Mouse (Mus musculus) heart, postnatal 25 days (tissue): ENCODE measurements around the gene Tspyl3. TPM values are rescaled to one million over a fixed set of nuclear protein-coding genes. Genes with fewer than 3 reads are reported as not detected.
"Not testable (repeated sequence)": the region's sequence is repeated elsewhere in the genome, so short reads cannot be mapped to it uniquely, and the experiment has no call there.

Experiments
- DNase-seq: peaks from one replicate; pipeline ENCODE4 v3.0.0; 2022; ENCODE audit warnings: low spot score
- intact Hi-C: fragments of 180-260 bp; cut with DNase I; formaldehyde crosslinking; loops from one replicate; pipeline ENCODE4 v1.15.1; 2025
- total RNA-seq, 2 experiments: library from RNA; stranded (reverse); gene quantifications; 2 replicates each; pipeline ENCODE4 v1.2.3; 2021

The Tspyl3 gene
- 1 to 10 TPM; 1.4 to 1.5 TPM for total RNA-seq

DNA sequence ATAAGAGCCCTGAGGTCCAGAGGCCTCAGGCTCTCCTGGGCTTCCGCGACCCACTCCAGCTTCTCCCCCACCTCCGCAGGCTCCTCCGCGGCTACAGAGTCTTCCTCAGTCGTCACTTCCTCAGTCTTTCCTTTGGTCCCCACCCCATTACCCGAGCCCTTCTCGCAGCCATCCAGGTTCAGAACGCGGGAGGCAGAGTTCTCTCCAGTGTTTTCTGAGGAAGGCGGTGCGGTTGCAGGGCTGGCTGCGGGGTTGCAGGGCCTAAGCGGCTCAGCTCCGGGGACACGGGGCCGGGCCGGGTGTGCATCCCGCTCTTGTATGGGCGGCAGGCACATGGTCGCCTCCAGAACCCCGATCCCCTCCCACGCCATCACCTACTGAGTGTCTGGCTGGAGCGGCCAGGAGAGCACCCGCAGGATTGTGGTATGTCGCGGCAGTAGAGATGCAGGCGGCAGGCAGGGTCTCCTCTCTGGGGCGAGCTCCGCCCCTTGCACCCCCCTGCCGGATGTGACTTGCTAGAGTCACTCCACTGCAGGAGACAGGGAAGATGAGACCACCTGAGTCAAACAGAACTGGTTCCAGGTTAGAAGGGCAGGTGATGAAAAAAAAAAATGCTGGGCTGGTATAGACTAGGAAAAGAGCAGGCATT is at the start of gene Tspyl3:
TSS of gene Tspyl3 (minus strand) at position 496 of the 649 bp plus-strand sequence.
- peak; percentile 13 for DNase-seq
- intact Hi-C loops: no loop called here

DNA sequence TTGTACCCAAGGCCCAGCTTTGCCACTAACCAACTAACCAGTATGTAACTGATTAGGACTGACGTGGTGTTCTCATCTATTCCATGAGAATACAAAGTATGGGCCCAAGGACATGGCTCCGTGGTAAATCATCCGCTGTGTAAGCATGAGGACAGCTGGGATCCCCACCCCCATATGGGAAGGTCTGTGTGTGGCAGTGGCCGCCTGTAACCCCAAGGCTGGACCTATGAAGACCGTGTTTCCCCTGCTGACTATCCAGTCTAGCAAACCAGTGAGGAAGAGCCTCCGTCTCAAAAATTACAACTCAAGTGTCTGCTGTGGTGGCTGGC is 49.6 kb upstream of the Tspyl3 start:
- intact Hi-C loops: no loop called here
- DNase-seq: no peak

DNA sequence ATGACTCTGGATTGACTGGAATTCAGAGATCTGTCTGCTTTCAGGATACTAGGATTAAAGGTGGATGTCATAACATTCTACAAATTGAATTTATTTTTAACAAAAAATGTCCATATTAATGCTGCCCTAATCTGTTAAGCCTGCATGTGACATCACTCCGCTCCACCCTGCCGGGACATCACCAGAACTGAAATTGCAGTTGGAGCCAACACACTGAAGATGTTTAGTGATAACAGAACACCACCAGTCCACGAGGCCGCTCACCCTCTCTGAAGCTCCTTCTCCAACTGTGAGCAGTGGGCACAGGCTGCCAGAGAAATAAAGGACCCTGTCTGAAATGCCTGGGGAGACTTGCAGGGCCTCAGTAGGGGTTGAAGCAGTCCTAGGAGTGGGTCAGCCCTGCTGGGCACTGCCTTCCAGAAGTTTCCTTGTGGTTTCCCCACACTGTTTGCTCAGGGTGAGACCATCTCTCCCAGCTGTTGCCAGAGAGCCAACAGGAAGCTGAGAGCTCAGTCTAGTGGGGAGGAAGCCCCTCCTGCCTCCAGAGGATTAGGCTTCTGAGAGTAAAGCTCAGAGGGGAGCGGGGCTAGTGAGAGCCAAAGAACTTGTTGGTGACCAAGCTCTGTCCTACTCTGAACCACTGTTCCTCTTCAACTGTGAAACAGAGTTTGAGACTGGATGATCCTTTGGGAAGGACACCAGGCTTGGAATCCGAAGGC is 49.1 kb upstream of the Tspyl3 start:
- intact Hi-C loops, DNase-seq: not testable (repeated sequence)

DNA sequence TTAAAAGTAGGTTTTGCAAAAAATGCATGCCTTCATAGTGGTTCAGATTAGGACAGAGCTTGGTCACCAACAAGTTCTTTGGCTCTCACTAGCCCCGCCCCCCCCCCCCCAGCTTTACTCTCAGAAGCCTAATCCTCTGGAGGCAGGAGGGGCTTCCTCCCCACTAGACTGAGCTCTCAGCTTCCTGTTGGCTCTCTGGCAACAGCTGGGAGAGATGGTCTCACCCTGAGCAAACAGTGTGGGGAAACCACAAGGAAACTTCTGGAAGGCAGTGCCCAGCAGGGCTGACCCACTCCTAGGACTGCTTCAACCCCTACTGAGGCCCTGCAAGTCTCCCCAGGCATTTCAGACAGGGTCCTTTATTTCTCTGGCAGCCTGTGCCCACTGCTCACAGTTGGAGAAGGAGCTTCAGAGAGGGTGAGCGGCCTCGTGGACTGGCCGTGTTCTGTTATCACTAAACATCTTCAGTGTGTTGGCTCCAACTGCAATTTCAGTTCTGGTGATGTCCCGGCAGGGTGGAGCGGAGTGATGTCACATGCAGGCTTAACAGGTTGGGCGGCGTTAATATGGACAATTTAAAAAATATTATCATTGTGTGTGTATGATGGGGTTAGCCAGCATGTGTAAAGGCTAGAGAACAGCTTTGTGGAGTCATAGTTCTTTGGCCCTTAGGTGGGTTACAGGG is 45.1 kb upstream of the Tspyl3 start:
- intact Hi-C loops, DNase-seq: not testable (repeated sequence)

DNA sequence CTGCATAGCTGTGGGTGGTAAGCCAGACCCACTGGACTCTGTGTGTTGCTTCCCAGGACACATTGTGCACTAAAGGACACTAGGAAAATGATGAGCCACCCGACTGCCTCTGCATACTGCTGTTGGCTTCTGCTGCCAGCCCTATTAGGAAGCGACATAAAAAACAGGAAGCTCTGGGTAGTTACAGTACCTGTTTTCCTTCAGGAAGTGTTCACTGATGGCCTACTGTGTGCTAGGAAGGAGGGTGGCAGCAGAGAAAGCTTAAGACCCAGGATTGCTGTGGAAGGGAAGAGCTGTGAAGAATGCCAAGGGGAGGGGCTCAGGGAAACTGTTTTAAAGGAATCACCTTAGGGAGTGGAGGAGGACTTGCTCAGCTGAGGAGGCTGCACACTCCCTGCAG is 42.1 kb upstream of the Tspyl3 start:
- no peak for DNase-seq
- intact Hi-C loops: no loop called here

DNA sequence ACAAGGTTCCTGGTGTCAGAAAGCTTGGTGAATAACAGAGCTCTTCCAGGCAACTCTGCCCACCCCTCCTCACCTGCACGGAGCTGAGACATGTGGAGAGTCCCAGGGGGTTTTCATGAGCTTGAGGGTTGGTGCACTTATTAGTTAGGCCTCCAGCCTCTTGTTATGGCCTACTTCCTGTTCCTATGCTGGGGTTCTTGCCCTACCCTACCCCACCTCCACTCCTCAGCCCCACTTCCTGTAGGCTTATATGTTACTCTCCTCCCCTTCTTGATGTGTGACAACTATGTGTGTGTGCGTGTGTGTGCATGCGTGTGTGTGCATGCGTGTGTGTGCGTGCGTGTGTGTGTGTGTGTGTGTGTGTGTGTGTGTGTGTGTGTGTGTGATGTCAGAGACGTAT is 37.8 kb upstream of the Tspyl3 start:
- intact Hi-C loops: no loop called here
- no peak for DNase-seq

DNA sequence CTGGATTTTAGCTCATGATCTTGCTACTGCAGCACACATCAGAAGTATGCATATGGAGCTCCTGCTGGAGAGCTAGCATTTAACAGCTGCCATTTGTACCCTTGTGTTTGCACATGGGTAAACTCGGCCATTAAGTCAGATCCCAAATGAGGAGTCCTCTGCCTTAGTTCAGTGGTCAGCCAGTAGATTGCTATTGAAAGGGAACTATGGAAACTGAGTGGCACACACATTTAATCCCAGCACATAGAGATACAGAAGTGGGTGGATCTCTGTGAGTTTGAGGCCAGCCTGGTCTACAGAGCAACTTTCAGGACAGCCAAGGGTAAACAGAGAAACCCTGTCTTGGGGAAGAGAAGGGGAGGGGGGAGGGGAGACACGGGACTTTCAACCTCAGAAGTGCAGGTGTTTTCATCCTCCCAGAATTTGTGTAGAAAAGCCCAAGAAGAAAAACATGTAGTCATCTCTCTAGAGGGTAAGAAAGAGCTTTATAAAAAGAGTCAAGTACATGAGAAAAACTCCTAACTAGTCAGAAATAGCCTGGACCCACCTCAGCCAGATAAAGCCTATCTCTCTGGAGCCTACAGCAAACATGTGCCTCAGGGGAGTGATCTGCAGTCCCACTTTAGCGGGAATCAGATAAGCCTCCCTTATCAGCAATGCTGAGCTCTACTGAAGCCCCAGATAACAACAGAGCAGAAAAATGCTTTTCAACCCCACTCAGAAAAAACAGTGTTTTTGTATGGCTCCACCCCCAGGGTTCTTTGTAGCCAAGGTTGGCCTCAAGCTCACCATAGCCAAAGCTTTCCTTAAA is 34.8 kb upstream of the Tspyl3 start:
- no peak for DNase-seq
- intact Hi-C loops: no loop called here

DNA sequence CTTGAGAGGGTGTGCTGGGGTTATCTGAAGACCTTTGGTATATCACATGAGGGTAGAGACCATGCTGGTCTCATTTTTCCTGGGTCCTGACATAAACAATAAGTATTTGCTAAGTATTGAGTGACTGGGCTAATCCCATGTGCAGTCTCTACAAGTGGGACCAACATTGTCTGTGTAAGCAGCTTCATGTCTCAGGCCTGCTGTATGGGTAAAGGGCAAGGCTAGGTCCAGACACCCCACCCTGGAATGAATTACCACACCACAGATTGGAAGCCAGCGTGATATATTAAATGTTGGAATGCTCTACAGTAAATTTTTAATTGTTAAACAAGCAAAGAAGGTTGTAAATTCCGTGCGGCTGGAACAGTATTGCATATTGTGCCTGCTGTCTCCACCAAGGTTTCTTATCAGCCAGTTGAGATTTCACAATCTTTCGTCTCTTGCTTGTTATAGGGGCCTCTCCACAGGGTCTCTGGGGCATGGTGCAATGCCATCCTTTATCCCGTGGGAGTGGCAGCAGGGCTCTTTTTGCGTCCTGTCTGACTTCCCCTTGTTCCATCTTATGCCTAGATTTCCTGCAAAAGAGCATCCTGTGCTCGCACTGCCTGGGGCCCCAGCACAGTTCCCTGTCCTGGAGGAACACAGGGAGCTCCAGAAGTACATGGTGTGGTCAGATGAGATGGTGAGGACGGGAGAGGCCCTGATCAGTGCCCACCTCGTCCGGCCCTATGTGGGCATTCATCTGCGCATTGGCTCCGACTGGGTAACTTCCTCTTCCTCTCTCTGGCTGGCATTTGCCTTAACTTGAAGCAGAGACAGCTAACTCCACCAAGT is 34.0 kb upstream of the Tspyl3 start:
- intact Hi-C loops: no loop called here
- DNase-seq: no peak

DNA sequence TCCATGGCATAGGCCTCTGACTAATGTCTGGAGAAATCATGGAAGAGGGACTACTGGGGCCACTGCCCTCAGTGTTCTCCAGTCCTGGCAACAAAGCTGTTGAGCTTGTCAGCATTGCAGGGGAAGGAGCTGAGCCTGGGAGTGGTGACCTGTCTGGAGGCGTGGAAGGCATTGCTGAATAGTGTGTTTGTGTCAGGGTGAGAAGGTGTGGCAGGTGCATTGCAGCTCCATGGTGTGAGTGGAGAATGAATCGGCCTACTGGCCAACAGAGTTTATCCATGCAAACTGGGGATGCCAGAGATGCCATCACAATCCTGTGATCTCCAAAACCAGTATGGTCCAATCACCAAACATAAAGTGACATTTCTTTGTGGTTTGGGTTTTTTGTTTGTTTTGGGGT is 31.4 kb upstream of the Tspyl3 start:
- intact Hi-C loops: no loop called here
- no peak for DNase-seq

DNA sequence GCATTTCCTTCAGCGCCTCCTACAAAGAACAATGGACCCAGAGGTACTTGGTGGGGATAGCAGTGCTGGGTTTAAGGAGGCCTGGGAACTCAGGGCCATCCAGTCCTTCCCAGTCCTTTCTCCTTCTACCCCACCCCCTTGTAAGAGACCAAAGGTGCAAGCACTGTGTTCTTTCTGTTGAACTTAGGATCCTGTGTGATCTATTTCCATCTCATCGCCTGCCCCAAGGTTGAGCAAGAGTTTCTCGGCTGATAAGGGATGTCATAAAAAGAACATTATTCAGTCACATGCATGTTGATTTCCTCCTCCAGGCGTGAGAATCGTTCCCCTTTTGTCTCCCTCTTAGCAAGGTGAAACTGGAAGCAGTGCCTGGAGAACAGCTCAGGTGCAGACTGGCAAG is 24.5 kb upstream of the Tspyl3 start:
- DNase-seq: no peak
- intact Hi-C loops: no loop called here

DNA sequence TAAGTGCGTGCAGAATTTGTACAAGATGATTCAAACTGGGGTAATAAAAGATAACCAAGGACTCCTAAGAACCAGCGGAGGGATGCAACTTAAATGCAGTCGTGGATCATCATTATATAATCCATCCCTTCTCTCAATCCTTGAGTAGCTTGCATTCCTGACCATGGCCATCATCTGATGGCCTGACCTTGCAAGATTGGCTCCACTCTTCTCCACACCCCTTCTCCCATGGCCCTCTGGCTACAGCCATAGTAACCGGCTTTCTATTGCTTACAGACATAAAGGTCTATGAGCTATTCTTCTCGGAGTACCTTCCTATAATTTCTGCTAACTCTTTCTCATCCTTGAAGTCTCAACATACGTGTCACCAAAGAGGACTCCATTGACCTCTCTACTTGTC is 16.9 kb upstream of the Tspyl3 start:
- DNase-seq: no peak
- intact Hi-C loops: loop anchor here (2.0 to 5.0 kb wide), 2 partner anchors 80 to 103 kb away; partner anchors contain the start of genes Asxl1 and Tm9sf4

DNA sequence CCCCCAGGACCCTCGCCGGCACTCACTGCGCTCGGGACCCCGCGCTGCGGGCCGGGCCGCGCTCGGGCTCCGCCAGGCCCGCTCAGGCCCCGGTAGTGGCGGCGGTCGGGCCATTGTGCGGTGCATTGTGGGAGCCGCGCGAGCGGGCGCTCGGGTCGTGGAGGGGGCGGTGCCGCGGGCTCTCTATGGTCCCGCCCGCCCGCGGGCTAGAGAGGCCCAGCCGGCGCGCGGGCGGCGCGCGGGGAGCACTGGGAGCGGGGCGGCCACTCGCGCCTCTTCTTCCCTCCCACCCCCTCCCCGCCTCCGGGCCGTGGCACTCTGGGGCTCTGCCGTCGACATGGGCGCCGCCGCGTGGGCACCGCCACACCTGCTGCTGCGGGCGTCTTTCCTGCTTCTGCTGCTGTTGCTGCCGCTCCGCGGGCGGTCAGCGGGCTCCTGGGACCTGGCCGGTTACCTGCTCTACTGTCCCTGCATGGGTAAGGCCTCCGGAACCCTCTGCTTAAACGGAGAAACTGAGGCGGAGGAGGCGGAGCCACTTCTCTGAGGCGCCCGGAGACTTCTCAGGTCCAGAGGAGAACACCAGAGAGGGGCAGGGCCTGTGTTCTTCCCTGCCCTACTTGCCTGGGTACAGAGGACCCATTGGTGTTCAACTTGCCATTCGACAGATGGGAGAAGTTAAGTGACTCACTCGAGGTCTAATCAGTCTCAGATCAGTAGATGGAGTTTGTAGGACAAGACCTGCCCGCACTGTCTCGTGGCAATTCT is 16.2 kb upstream of the Tspyl3 start, which contains the start of the genes Plagl2 and Pofut1:
TSS of gene Plagl2 (minus strand) at position 177 of the 765 bp plus-strand sequence.
TSS of gene Pofut1 (plus strand) at position 284 of the 765 bp plus-strand sequence.
- intact Hi-C loops: loop anchor here (2.0 to 5.0 kb wide), 2 partner anchors 79 to 103 kb away; partner anchors contain the start of genes Asxl1 and Tm9sf4

DNA sequence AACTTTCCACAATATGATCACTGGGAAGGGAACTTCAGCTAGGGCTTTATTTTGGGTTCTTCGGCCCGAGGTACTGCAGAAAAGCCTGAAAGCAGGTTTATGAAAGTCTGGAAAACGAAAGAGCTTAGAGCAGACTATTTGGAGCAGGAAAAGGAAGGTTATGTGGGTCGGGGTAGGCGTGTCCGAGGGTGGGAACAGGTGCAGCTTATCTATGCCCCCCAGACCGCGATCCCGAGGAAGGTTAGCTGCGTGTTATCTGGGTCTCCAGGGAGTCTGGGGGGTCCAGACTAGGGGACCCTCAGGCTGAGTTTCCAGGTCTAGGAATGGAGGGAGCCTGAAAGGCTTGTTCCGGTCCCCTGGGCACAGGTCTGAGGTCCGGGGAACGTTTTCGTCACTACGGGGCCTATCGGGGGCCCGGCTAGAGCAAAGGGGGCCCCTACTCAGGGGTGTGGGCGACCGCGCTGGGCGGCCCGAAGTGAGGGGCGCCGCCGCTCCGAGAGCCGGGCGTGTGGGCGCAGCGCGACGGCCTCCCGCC is 15.5 kb upstream of the Tspyl3 start:
- intact Hi-C loops: loop anchor here (5.0 kb wide), 1 partner anchor 78 kb away; the partner anchor contains the start of gene Tm9sf4

More for the DNA sequence above, 16.2 kb upstream of the Tspyl3 start, which contains the start of the genes Plagl2 and Pofut1:
- DNase-seq: peak; percentile 83

DNA sequence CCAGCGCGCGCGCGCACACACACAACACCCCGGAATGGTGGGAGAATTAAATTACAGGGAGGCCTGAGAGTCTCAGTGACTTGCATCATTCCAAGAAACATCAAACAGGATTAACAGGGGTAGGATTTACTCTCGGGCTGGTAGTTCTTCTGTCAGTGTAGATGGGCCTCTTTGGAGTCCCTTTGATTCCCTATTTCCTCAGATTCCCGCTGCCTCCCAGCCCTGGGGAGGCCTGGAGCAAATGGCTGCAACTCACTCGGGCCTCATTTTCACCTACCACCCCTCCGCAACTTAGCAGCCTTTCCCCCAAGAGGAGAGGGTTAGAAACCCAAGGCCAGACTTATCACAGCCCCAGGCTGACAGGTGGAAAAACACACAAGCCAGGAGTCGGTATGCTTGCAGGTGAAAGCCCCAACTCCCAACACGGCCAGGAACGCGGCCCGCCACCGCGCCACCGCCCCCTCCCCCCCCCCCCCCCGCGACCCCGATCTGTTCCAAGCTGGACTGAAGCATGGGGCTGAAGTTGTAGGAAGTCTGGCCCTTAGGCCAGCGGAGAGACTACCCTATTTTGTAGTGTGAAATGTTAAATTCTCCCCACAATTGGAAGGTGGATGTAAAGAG is 14.7 kb upstream of the Tspyl3 start:
- intact Hi-C loops: loop anchor here (2.0 to 5.0 kb wide), 2 partner anchors 51 to 78 kb away; partner anchors contain the start of genes Kif3b and Tm9sf4
- DNase-seq: no peak

More for the DNA sequence above, 15.5 kb upstream of the Tspyl3 start:
- no peak for DNase-seq

DNA sequence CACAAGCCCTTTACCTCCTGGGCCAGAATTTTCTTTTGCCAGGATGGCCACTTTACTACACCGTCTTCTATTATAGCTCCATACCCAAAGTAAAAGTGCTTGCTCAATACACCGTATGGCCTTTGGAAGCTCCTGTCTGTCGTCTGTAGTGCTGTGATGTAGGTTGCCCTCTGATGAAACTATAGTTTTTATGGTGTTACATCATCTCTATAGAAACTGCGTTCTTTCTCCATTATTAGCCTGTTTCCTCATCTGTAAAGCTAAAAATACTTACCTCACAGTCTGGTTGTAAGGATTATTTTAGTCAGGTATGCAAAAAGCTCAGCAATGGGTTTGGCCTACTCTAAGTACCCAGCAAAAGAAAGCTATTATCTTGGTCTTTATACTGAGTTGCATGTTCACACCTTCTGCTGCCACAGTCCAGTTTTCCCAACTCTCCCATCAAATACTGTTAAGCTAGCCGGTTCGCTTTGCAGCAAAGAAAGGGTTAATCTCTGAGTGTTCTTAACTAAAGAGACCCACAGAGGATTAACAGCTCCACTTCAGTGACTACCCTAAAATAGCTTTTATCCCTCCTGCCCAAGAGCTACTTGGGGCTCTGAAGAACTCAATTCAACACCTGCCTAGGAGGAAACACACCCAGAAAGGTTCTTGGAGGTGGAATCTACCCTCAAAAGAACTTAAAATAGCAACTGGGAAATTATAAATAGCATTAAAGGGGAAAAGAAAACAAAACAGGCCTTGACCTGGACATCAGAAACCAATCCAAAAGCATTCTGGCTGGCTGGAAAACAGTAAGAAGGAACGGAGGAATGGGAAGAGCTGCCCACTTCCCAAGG is 14.0 kb upstream of the Tspyl3 start:
- no peak for DNase-seq
- intact Hi-C loops: loop anchor here (2.0 kb wide), 1 partner anchor 52 kb away; the partner anchor contains the start of gene Kif3b

DNA sequence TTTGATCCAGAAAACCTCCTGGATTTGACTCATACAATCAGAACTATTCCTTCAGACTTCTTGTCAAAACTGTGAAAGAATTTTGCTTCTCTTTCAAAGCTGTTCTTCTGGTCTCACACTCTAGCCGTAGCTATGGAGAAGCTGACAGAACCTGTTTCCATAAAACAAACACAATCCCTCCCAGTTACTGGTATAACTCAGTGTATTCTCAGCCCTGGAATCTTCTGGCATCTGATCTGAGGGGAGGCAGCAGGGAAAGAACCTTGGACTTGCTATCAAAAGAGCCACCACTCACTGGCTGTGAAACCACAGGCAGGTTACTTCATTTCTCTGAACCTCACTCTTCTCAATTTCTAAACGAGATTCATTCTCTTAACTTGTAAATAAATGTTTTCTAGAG is 13.2 kb upstream of the Tspyl3 start:
- intact Hi-C loops: loop anchor here (2.0 kb wide), 1 partner anchor 52 kb away; the partner anchor contains the start of gene Kif3b
- DNase-seq: no peak
